Mouse (Mus musculus): ENCODE results near the gene Psmd4.
"Not testable (repeated sequence)": the region's sequence is repeated elsewhere in the genome, so short reads cannot be mapped to it uniquely, and the experiment has no call there.

Gene Psmd4

DNA sequence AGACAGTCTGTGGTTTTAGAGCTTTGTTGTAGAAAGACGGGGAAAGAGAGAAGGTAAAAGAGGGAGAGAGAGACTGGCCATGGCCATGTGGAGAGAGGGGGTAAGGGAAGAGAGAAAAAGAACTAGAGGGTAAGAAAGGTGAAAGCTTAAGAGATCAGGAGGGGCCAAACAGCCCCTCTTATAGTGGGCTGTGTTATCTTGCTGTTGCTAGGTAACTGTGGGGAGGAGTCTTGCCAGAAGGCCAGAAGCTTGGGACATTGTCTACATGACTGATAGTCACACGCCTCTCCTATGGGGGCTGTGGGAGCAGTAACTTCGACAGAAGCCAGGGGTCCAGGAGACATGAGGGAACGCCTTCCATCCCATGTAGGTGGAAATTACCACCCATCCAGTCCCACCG, 17.2 kb downstream of the Psmd4 start:
- DNase-seq (ENCODE audit: low read depth, low spot score), result no peak

- DNase-seq (ENCODE audit: low read depth, low spot score), result no peak
Observed at GRCm38 (mm10) chr3:95024551-95024950, 17.9 kb downstream of the Psmd4 start.

DNA sequence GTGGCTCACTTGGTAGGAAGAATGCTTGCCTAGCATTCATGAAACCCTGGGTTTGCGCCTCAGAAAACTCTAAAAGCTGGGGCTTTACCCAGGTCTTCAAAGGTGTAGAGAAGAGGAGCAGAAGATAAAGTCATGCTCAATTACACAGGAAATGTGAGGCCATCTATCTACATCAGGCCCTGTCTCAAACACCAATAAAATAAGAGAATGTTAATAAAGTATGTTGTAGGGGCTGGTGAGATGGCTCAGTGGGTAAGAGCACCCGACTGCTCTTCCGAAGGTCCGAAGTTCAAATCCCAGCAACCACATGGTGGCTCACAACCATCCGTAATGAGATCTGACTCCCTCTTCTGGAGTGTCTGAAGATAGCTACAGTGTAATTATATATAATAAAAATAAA, 21.5 kb downstream of the Psmd4 start:
- not testable (repeated sequence) for DNase-seq (ENCODE audit: low read depth, low spot score)

- DNase-seq (ENCODE audit: low read depth, low spot score), result no peak
Observed at GRCm38 (mm10) chr3:95018741-95019140, 23.7 kb downstream of the Psmd4 start.

DNA sequence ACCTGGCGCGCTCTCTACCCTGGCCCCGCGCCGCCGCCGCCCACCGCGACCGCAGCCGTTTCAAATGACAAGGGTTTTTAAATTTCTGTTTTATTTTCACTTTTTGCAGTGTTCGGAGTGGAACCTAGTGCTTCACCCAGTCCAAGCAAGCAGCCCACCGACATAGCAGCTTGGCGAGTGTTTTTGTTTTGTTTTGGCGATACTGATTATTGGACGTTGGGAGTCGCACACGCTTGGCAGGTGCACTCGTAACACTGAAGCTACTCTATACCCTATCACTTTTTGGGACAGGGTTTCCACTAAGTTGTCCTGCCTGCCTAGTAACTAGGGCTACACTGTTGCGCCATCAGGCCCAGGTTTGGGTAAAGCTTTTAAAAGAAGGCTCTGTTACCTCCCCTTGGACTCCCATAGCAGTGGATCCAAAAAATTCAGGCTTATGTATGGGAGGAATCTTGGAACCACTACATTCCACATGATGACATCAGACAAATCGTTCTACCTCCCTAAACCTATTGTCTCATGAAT, 25.8 kb downstream of the Psmd4 start:
- no peak for DNase-seq (ENCODE audit: low read depth, low spot score)

GRCm38 (mm10) chr3:95015891-95016531, 26.4 kb downstream of the Psmd4 start:
- peak; percentile 91 for DNase-seq (ENCODE audit: low read depth, low spot score)

GRCm38 (mm10) chr3:95015337-95015872, 27.0 kb downstream of the Psmd4 start, which contains the start of gene Zfp687:
Gene Zfp687 (minus strand): TSS chr3:95015448.
- DNase-seq (ENCODE audit: low read depth, low spot score), result peak; percentile 99

- no peak for DNase-seq (ENCODE audit: low read depth, low spot score)
Observed at GRCm38 (mm10) chr3:95014428-95015151, 27.8 kb downstream of the Psmd4 start.

DNA sequence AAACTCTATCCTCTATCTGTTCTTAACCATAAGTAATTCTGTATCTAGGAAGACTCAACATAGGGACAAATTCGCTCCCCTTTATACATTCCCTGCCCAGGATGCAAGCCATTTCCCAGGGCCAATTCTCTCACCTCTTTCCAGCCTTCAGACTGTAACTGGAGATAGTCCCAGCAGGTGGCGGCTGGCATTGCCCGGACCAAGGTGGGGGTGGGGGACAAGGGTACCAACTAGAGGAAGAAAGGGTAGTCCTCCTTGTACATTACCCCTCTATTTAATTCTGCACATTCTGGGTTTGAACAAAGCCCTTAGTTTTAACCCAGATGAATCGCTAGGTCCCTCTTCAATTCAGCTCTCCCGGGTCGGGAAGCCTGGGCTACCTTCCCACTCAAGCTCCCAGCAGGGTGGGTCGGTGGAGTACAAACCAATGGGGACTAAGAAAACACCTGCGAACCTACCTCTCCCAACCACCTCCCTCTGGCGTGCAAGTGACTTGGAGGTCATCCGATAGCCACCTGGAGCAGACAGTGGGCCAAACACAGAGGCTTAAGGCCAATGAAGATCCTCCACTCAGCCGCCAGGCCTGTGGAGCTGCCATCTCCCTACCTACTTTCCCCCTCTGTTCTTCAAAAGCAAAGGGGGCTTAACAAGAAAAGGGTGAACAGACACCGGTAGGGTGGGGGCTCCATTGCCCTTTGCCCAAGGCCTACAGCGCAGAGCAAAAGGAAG, 28.6 kb downstream of the Psmd4 start:
- DNase-seq (ENCODE audit: low read depth, low spot score), result no peak

- no peak for DNase-seq (ENCODE audit: low read depth, low spot score)
Observed at GRCm38 (mm10) chr3:95012982-95013381, 29.4 kb downstream of the Psmd4 start.

DNA sequence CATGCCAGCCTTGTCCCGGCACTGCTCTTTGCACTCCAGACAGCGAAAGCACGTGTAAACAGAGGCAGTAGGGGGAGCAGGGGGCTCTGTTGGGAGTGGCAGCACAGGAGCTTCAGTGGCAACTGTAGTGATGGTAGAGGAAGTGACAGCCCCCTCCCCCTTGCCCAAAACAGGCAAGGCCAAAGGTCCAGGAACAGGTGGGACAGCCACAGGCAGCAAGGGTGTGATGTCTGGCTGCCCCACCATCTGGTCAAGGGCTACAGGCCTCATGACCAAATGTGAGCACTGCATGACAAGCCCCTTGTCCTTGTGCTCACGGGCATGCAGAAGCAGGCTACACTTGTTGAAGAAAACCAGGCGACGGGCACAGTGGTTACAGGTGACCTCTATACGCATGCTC, 32.0 kb downstream of the Psmd4 start:
- DNase-seq (ENCODE audit: low read depth, low spot score), result no peak

GRCm38 (mm10) chr3:95007706-95008105, 34.7 kb downstream of the Psmd4 start:
- DNase-seq (ENCODE audit: low read depth, low spot score), result no peak

DNA sequence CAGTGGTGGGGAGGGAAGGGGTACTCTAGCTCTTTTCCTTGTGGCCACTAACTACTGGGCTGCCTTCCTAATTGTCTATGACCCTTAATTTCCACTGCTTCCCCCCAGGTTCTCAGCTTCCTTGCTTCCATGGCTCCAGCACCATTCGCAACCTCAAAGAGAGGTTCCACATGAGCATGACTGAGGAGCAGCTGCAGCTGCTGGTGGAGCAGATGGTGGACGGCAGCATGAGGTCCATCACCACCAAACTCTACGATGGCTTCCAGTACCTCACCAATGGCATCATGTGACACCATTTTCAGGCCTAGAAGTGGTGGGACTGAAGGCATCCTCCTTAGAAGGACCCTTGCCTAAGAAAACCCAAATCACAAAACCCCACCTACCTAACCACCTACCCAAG, 36.8 kb downstream of the Psmd4 start:
- DNase-seq (ENCODE audit: low read depth, low spot score), result no peak

- no peak for DNase-seq (ENCODE audit: low read depth, low spot score)
Observed at GRCm38 (mm10) chr3:95003273-95003672, 39.1 kb downstream of the Psmd4 start.

DNA sequence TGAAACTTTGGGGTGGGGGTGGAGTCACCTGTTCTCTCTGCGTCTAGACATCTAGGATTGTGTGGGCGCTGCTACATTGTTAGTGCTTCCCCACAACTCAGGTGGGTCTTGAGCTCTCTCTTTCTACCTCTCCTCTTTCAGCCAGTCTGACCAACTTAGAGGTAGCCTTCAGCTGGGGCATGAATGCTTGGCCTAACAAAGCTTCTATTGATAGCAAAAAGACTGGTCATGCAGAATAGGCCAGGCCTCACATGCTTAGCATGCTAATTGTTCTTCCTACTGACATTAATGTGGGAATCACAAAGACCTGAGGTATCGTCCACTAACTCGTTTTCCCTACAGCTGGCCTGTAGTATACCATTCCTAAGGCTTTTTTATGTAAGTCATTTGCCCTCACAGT, 39.8 kb downstream of the Psmd4 start:
- DNase-seq (ENCODE audit: low read depth, low spot score), result no peak

DNA sequence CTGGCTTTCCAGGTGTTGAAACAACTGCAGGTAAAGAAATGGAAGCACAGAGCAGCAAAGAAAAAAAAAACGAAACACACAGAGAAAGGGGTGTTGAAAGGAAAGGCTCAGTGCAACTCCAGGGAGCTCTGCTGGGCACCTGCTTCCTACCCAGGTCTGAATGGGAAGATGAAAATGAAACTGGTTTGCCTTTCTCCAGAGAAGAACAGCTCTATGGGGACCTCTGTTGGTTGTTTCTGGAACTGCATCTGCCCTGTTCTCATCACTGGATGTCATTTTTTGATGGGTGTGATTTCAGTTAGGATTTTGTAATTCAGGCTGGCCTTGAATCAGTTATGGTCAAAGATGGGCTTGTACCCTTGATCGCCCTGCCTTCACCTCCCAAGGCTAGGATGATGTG, 45.5 kb downstream of the Psmd4 start:
- no peak for DNase-seq (ENCODE audit: low read depth, low spot score)

DNA sequence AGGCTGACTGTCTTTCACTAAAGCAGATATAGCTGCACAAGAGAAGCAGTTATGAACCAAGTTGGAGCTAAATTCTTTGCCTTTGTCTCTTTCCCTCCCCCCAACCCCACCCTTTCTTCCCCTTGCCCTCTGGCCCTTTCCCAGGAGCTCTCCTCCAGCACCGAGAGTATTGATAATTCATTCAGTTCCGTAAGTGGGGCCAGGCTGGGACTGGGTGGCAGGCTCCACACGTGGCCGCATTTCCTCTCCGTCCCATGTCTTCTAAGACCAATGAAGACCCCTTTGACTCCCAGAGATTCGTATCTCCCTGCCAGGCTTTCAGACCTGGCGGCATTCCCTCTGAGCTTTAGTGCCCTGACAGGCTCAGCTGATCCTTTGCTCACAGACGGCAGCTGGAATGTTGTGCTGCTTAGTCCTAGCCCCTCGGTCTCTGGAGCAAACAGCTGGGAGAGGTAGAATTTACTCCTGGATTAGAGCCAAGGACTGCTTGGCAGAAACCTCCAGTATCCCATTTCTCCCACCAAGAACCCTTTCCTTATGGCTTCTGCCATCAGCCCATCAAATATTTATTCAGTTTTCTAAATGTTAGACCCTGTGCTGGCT, 53.2 kb downstream of the Psmd4 start:
- DNase-seq (ENCODE audit: low read depth, low spot score), result no peak

DNA sequence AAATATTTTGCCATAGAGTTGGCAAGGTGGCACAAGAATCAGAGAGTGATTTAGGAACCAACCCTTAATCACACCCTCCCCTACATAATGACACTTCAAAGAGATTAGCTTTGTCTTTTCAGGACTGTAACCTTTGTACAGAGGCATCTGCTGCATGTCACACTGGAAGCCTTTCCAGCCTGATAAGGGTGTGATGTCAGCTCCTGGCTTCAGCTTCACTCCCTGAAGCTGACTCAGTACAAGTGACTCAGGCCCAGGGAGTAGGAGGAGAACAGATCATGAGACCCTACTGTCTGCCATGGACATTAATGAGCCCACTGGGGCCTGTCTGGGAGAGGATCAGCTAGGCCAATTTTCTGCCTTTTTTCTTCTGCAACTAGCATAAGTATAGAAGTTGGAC, 54.8 kb downstream of the Psmd4 start:
- no peak for DNase-seq (ENCODE audit: low read depth, low spot score)

DNA sequence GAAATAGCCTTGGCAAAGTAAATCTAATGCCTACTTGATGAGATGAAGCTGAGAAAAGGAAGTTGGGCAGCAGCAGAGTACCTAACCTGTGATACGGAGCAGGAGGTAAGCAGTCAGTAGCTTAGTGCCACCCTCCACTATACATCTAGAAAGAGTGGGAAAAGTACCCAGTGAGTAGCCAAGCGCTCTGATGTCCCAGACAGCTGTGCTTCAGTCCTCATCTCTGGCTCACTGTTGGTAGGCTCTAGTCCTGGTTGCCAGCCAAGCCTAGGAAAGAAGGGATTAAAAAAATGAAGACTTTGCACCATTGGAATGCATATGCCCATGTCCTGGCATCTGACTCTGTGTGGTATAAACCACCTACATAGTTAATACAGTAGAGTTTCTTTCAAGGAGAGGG, 56.9 kb downstream of the Psmd4 start:
- no peak for DNase-seq (ENCODE audit: low read depth, low spot score)

GRCm38 (mm10) chr3:94984312-94984711, 58.1 kb downstream of the Psmd4 start:
- DNase-seq (ENCODE audit: low read depth, low spot score), result no peak
